Mouse (Mus musculus): ENCODE measurements around the gene Osgep.
"Not testable (repeated sequence)": the region's sequence is repeated elsewhere in the genome, so short reads cannot be mapped to it uniquely, and the experiment has no call there.

Osgep gene

GRCm38 (mm10) chr14:50930754-50931492 is 6.2 kb upstream of the Osgep start, which contains the start of the genes Pip4p1 and Pnp:
Gene Pip4p1 (minus strand): TSS chr14:50930856.
Gene Pnp (plus strand): TSS chr14:50931082.
- DNase-seq = peak; percentile 100

- peak; percentile 71 for DNase-seq
Observed at GRCm38 (mm10) chr14:50930377-50930753, 5.7 kb upstream of the Osgep start.

GRCm38 (mm10) chr14:50929951-50930350 is 5.3 kb upstream of the Osgep start:
- no peak for DNase-seq

GRCm38 (mm10) chr14:50927366-50927765 is 2.7 kb upstream of the Osgep start:
- DNase-seq = no peak

DNA sequence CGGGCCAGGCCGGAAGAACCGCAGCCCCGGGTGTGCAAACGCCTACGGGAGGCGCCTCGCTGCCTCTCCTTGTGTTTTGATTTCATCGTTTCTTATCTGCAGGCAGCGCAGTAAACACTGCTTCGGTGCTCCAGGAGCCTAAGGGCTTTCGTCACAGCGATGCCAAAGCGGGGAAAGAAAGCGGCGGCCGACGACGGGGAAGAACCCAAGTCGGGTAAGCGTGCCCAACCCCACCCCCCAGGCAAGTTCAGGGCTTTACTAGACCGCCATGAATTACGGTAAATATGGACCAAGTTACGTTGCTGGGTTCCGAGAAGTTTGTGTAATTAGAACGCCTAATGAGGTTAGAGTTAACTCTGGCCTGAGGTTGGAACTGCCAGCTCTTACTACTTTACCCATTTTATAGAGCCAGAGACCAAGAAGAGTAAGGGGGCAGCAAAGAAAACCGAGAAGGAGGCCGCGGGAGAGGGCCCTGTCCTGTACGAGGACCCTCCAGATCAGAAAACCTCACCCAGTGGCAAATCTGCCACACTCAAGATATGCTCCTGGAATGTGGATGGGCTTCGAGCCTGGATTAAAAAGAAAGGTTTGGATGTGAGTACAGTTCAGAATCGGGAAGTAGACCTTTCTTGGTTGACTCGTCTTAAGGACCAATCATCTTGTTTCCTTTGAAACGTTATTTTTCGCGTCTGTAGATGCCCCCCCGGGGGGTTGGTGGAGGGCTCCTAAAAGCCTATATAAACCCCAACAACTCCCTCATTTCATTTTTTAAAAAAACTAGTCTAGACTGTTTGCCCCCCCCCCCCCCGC is 623 bp upstream of the Osgep start:
- DNase-seq = no peak

- not testable (repeated sequence) for DNase-seq
Observed at GRCm38 (mm10) chr14:50923437-50923836, 1.3 kb downstream of the Osgep start.

GRCm38 (mm10) chr14:50911356-50911755 is 13.3 kb downstream of the Osgep start:
- no peak for DNase-seq

DNA sequence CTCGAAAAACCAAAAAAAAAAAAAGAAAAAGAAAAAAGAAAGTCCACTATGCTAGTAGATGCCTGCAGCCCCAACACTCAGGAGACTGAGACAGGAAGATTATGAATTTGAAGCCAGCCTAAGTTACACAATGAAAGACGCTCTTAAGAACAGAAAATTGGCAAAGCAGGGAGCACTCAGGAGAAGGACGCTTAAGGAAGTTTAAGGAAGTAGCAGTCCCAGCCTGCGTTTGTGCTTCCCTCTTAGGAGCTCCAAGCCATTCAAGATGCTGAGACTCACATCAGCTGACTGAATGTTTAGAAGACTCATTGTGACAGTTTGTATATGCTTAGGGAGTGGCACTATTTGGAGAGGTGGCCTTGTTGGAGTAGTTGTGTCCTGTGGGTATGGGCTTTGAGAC is 16.6 kb downstream of the Osgep start:
- no peak for DNase-seq

DNA sequence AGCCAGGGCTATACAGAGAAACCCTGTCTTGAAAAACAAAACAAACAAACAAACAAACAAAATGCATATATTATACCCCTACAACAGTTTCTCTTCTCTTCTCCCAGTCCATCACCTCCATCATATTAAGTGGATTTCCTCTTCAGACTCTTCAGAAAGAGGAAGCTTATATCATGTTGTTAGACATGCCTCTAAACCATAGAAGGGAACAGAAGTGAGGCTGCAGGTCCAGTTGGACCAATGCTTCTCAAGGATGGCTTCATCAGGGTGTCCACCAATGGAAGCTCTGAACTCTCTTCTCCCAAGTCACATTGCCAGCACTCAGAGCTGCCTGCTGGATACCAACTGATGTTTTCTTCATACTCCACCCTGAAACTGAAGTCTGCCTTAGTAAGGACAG is 19.4 kb downstream of the Osgep start:
- DNase-seq = not testable (repeated sequence)

- no peak for DNase-seq
Observed at GRCm38 (mm10) chr14:50904828-50905129, 19.9 kb downstream of the Osgep start.

GRCm38 (mm10) chr14:50903973-50904827 is 20.5 kb downstream of the Osgep start:
- peak; percentile 46 for DNase-seq

DNA sequence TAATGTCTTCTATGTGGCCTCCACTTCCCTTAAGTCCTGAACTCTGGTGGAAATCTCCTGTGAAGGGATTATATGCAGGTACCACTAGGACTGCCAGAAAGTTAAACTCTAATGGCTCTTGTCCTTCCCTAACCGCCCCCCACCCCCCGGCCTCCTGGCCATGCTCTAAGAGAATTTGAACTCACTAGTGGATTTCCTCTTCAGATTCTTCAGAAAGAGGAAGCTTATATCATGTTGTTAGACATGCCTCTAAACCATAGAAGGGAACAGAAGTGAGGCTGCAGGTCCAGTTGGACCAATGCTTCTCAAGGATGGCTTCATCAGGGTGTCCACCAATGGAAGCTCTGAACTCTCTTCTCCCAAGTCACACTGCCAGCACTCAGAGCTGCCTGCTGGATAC is 26.7 kb downstream of the Osgep start:
- DNase-seq = not testable (repeated sequence)

- peak; percentile 11 for DNase-seq
Observed at GRCm38 (mm10) chr14:50897374-50897765, 27.3 kb downstream of the Osgep start, which contains the start of gene Klhl33. Gene Klhl33 (minus strand): TSS chr14:50897507.

GRCm38 (mm10) chr14:50896747-50897373 is 27.8 kb downstream of the Osgep start:
- no peak for DNase-seq

DNA sequence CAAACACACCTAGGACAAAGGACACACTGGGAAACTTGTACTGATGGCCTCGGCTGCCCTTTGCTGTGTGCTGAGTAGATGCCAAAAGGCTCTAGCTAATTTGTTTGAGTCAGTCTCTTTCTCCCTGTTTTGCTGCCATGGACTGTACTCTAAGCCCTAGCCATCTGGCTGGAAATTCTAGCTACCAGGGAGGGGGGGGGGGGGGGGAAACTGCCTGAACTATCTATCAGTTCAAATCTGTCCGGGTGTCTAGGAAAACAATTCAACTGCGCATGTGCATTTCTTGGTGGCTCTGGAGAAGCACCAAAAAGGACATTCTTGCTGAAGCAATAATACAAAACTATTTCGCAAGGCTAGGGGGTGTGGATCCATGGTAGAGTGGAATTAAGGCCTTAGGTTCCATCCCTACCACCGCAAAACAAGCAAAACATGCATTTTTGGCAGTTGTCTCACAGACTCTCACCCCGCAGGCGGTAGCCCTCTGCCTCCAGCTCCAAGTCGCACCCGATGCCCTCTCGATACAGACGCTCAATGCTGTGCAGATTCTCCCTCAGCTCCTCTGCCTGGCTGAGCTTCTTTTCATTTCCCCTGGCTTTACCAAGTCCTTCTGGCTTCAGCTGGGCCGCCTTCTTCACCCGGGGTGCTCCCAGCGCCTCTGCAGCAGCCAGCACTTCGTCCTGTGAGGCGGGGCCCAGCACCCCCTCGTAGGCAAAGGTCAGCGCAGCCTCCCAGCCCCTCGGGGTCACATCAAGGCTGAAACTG is 28.5 kb downstream of the Osgep start:
- DNase-seq = peak; percentile 86

- DNase-seq = no peak
Observed at GRCm38 (mm10) chr14:50895407-50895806, 29.3 kb downstream of the Osgep start.

DNA sequence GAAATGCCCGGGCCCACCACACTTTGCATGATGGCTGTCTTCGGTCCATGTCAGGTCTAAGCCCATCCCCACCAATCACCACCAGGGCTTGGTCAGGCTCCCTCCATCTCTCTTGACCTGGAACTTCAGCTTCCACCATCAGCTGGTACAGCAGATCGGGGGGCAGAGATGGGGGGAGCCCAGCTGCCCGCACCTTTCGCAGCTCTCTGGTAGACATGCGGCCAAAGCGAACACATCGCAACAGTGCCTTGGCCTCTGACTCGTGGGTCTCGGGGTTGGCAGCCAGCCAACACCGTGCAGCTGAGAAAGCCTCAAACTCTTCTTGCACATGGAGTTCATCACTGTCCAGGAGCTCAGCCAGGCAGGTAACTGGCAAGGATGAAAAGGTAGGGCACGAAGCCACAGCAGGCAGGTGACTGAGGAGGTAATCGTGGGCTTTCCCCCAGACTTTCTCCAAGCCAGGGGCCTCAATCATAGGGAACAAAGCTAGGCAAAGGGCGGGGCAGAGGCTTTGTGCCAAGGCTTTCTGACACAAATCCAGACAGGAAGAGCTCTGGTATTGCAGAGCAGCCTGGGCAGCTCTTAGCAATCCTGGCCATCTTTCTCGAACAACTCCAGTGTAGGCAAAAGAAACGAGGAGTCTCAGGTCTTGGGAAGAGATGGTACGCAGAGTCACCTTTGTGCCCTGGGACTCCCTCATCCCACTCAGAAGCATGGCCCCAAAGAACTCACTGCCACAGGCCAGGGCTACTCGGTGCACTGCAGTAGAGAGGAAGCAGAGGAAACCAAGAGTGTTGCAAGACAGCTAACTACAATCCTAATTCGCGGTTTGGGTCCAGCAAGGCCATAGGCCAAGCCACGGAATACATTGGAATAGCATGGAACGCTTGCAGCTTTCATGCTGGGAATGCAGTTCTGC is 31.9 kb downstream of the Osgep start:
- peak; percentile 67 for DNase-seq

DNA sequence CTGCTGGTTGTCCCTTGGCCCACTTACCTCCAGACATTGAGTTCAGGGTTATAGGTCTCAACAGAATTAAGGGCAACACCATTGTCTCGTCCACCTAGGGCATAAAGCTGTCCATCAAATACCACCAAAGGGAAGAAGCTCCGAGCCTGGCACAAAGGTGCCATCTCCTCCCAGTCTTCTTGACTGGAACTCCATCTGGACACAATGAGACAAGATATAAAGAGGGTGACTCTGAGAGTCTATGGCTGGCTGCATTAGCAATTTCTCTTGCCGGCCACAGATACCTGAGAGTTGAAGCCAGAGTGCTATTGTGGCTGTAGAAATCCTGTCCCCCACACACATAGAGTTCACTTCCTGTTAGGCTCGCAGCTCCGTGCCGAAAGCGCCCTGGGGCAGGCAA is 32.6 kb downstream of the Osgep start:
- DNase-seq = no peak

DNA sequence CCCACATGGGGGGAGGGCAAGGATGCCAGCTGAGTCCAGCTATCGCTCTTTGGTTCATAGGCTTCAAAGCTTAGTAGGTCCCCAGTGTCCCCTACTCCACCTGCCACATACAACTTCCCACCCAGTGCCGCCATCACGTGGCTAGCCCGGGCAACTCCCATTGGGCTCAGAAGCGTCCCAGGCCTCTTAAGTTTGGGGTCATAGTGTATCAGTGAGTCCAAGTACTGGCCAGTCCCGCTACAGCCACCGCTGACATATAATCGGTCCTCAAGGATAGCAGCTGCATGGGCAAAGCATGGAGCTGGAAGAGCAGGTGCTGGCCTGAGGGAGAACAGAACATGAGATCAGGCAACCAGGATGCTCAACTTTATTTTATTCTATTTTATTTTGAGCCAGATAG is 33.1 kb downstream of the Osgep start:
- DNase-seq = no peak

DNA sequence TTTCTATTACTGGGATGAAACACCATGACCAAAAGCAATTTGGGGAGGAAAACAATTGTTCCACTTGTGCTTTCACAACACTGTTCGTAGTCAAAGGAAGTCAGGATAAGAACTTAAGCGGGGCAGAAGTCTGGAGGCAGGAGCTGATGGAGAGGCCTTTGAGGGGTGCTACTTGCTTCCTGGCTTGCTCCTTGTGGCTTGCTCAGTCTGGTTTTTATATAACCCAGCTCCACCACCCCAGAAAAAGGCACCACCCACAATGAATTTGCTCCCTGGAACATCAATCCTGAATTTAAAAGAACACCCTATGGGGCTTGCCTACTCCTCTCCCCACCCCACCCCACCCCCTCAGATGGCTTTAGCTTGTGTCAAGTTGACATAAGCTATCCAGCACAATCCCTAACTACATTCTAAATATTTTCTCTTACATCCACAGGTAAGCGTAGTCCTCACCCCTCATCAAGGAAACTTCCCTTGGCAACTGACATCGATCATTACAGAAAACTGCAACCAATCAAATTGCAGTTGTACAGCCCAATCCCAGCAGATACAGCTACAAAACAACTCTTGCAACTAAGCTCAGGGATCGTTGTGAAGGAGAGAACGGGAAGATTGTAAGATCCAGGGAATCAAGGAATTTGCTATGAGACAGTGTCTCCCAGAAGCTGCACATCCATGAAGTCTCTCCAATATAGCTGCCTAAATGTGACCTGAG is 48.3 kb downstream of the Osgep start:
- DNase-seq = no peak

Data from lung, postnatal 10 days (tissue).